Mouse (Mus musculus): ENCODE measurements at regions not wholly inside any gene's neighbourhood (a gene's known extent, or its start where the extent isn't known, plus 50 kb on each side); places are given as distances from the start of the nearest gene placed in this dataset.

DNA sequence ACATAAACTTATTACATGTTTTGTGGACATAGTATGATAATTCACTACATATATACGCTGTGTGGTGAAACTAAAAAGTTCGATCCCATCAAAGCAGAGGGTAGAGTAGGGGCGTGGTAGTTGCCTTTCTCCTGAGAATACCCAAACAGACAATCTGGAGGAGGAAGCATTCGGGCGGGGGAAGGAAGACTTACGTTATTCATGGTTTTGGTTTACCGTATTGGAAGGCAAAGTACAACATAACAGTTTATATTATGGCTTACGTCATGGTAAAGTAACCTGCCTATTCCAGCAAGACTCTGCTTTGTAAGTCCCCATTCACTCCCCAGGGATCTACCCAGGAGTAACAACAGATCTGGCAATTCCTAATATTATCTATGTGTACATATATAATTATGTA lies 76.9 kb upstream of the Cpeb4 start:
- no peak for TF ChIP-seq CTCF (conservative IDR thresholded peaks at IDR 0.05; ENCODE audit: insufficient read depth, insufficient read length, low read depth, low read length)
- TF ChIP-seq POLR2A (IDR thresholded peaks at IDR 0.05; ENCODE audit: low read depth, low read length), result no peak

Data from kidney, adult 2 months (tissue).